Mouse (Mus musculus) forebrain, embryonic 10.5 days (tissue): ENCODE results near the gene Scube3. TPM values are rescaled to one million over a fixed set of nuclear protein-coding genes. Genes with fewer than 3 reads are reported as not detected.
"Not testable (repeated sequence)": the region's sequence is repeated elsewhere in the genome, so short reads cannot be mapped to it uniquely, and the experiment has no call there.

Experiments
- DNase-seq: peaks from one replicate; pipeline ENCODE4 v3.0.0-alpha.2; 2017; ENCODE audit warnings: low spot score; ENCODE audit errors: extremely low spot score
- H3K27ac ChIP-seq: fragments of 300-500 bp; sonication (generic); 2 replicates; pipeline ENCODE4 v1.5.1; 2016; ENCODE audit warnings: mild to moderate bottlenecking
- H3K27me3 ChIP-seq: fragments of 300-500 bp; sonication (generic); 2 replicates; pipeline ENCODE4 v1.6.1; 2016; ENCODE audit warnings: mild to moderate bottlenecking; ENCODE audit not compliant: poor library complexity, severe bottlenecking
- H3K36me3 ChIP-seq: fragments of 300-500 bp; sonication (generic); replicated peaks from 2 replicates; pipeline ENCODE4 v1.6.1; 2016; ENCODE audit warnings: mild to moderate bottlenecking, moderate library complexity
- H3K4me1 ChIP-seq: fragments of 300-500 bp; sonication (generic); 2 replicates; pipeline ENCODE4 v1.6.1; 2016
- H3K4me3 ChIP-seq: fragments of 300-500 bp; sonication (generic); 2 replicates; pipeline ENCODE4 v1.5.1; 2016; ENCODE audit warnings: mild to moderate bottlenecking, moderate library complexity
- H3K9me3 ChIP-seq: fragments of 300-500 bp; sonication (generic); 2 replicates; pipeline ENCODE4 v1.6.1; 2016; ENCODE audit warnings: mild to moderate bottlenecking, moderate library complexity
- WGBS: fragments of 180-500 bp; shearing (Covaris S2); methylation state at CpG from one replicate; pipeline ENCODE4 v1.1.7; 2016; 5-methylcytosine and 5-hydroxymethylcytosine counted together
- polyA plus RNA-seq: library from polyadenylated mRNA; unstranded; fragments of >200 nt; fragmentation: Nextera tagmentation; extraction: Ambion mirVana; gene quantifications from 2 replicates; pipeline ENCODE4 v1.2.1, GENCODE M21; 2016

Gene Scube3
- polyA plus RNA-seq, 1 experiment from 2014 or later: 11.5 TPM

- no peaks in the 10 kb centered on the region for H3K36me3 ChIP-seq
- peaks cover 31% of the 10 kb centered on the region for H3K27me3 ChIP-seq
- H3K4me1 ChIP-seq: peaks cover 21% of the 10 kb centered on the region
- H3K27ac ChIP-seq: no peak overlapping the region
- no peaks in the 10 kb centered on the region for H3K9me3 ChIP-seq
- WGBS: 33% methylated on average over 4 of the region's 4 CpGs
- no peak for DNase-seq
- no peak overlapping the region for H3K4me3 ChIP-seq
Measured at GRCm38 (mm10) chr17:28213236-28213635, 71.3 kb downstream of the Scube3 start.

GRCm38 (mm10) chr17:28216791-28217190 is 74.8 kb downstream of the Scube3 start:
- Histone ChIP-seq H3K27ac (no peak overlapping the region), H3K4me3 (no peak overlapping the region), H3K27me3 (peaks cover 20% of the 10 kb centered on the region), H3K9me3 (no peaks in the 10 kb centered on the region), H3K36me3 (no peaks in the 10 kb centered on the region), H3K4me1 (peaks cover 24% of the 10 kb centered on the region)
- DNase-seq: no peak
- WGBS: 89% methylated on average over 9 of the region's 9 CpGs

GRCm38 (mm10) chr17:28217721-28218649 is 76.0 kb downstream of the Scube3 start:
- Histone ChIP-seq H3K27me3 (peaks cover 29% of the 10 kb centered on the region), H3K4me1 (peaks cover 19% of the 10 kb centered on the region), H3K9me3 (no peaks in the 10 kb centered on the region), H3K36me3 (no peaks in the 10 kb centered on the region), H3K4me3 (peak overlapping the region; percentile 27), H3K27ac (peak overlapping the region; percentile 58)
- DNase-seq: no peak
- 34% methylated on average over 23 of the region's 23 CpGs for WGBS

- 94% methylated on average over 10 of the region's 10 CpGs for WGBS
Measured at GRCm38 (mm10) chr17:28222463-28222862, 80.5 kb downstream of the Scube3 start.

GRCm38 (mm10) chr17:28223561-28224391 is 81.8 kb downstream of the Scube3 start:
- peak; percentile 94 for DNase-seq
- H3K4me1 ChIP-seq: peaks cover 29% of the 10 kb centered on the region
- H3K27ac ChIP-seq: peak overlapping the region; percentile 90
- H3K36me3 ChIP-seq: no peaks in the 10 kb centered on the region
- H3K4me3 ChIP-seq: peak overlapping the region; percentile 69
- H3K9me3 ChIP-seq: no peaks in the 10 kb centered on the region
- WGBS: 1% methylated on average over 46 of the region's 46 CpGs
- peaks cover 24% of the 10 kb centered on the region for H3K27me3 ChIP-seq

More at GRCm38 (mm10) chr17:28222463-28222862, 80.5 kb downstream of the Scube3 start:
- H3K4me3 ChIP-seq, DNase-seq, H3K27ac ChIP-seq, H3K36me3 ChIP-seq, H3K9me3 ChIP-seq: not testable (repeated sequence)
- H3K27me3 ChIP-seq: peaks cover 31% of the 10 kb centered on the region
- peaks cover 40% of the 10 kb centered on the region for H3K4me1 ChIP-seq

Other genes starting within 250 kb of the Scube3 start
- 21.0 and 21.4 TPM in 2 replicates for gene Anks1, start 232.8 kb upstream of the Scube3 start, polyA plus RNA-seq
- gene Taf11, start 232.3 kb upstream of the Scube3 start, polyA plus RNA-seq: 91.4 and 92.6 TPM in 2 replicates
- 0.68 and 0.85 TPM in 2 replicates for gene Tcp11, start 61.5 kb upstream of the Scube3 start, polyA plus RNA-seq
- 32.6 and 35.6 TPM in 2 replicates for gene Zfp523, start 35.0 kb downstream of the Scube3 start, polyA plus RNA-seq
- 2.4 and 4.1 TPM in 2 replicates for gene Def6, start 65.6 kb downstream of the Scube3 start, polyA plus RNA-seq
- gene Ppard, start 90.6 kb downstream of the Scube3 start, polyA plus RNA-seq: 1.3 and 1.4 TPM in 2 replicates
- gene Fance, start 171.4 kb downstream of the Scube3 start, polyA plus RNA-seq: 31.6 and 32.5 TPM in 2 replicates
- 511 and 540 TPM in 2 replicates for gene Rpl10a, start 186.3 kb downstream of the Scube3 start, polyA plus RNA-seq
- 5.2 and 5.5 TPM in 2 replicates for gene Tead3, start 208.7 kb downstream of the Scube3 start, polyA plus RNA-seq
- gene Tulp1, start 223.1 kb downstream of the Scube3 start, polyA plus RNA-seq: 3.5 and 3.8 TPM in 2 replicates